Mouse (Mus musculus) lung, embryonic 16.5 days (tissue): ENCODE results near the gene Pdx1. TPM values are rescaled to one million over a fixed set of nuclear protein-coding genes. Genes with fewer than 3 reads are reported as not detected.

Experiments used
- ATAC-seq: fragments of 200-750 bp; cut with Nextera tagmentation; 2 replicates; pipeline ENCODE4 v1.8.0; 2017; ENCODE audit warnings: low read depth, mild to moderate bottlenecking, moderate library complexity
- H3K27ac ChIP-seq: fragments of 300-500 bp; sonication (generic); 2 replicates; pipeline ENCODE4 v1.5.1; 2014; ENCODE audit warnings: mild to moderate bottlenecking, control low read depth, low read length
- H3K27me3 ChIP-seq: fragments of 300-500 bp; sonication (generic); 2 replicates; pipeline ENCODE4 v1.6.1; 2014; ENCODE audit warnings: low read depth, low read length, mixed read lengths; ENCODE audit not compliant: control insufficient read depth, insufficient read depth
- H3K36me3 ChIP-seq: fragments of 300-500 bp; sonication (generic); 2 replicates; pipeline ENCODE4 v1.6.1; 2014; ENCODE audit warnings: low read length; ENCODE audit not compliant: control insufficient read depth, insufficient read depth
- H3K4me1 ChIP-seq: fragments of 300-500 bp; sonication (generic); replicated peaks from 2 replicates; pipeline ENCODE4 v1.6.1; 2014; ENCODE audit warnings: low read length, mixed read lengths; ENCODE audit not compliant: control insufficient read depth, insufficient read depth
- H3K4me2 ChIP-seq: fragments of 300-500 bp; sonication (generic); 2 replicates; pipeline ENCODE4 v1.6.1; 2014; ENCODE audit warnings: low read depth, low read length, control low read depth
- H3K4me3 ChIP-seq: fragments of 300-500 bp; sonication (generic); 2 replicates; pipeline ENCODE4 v1.5.1; 2014; ENCODE audit warnings: mild to moderate bottlenecking, low read length, control low read depth
- H3K9ac ChIP-seq: fragments of 300-500 bp; sonication (generic); 2 replicates; pipeline ENCODE4 v1.6.1; 2014; ENCODE audit warnings: low read length, control low read depth
- H3K9me3 ChIP-seq: fragments of 300-500 bp; sonication (generic); 2 replicates; pipeline ENCODE4 v1.6.1; 2016; ENCODE audit warnings: low read length; ENCODE audit not compliant: control insufficient read depth
- WGBS: fragments of 180-500 bp; shearing (Covaris S2); extraction: QIAGEN DNeasy Blood & Tissue Kit; methylation state at CpG from one replicate; pipeline ENCODE4 v1.1.7; 2014; 5-methylcytosine and 5-hydroxymethylcytosine counted together
- polyA plus RNA-seq: library from polyadenylated mRNA; unstranded; fragments of >200 nt; fragmentation: Nextera tagmentation; extraction: Ambion mirVana; gene quantifications from 2 replicates; pipeline ENCODE4 v1.2.1, GENCODE M21; 2015

The Pdx1 gene
- polyA plus RNA-seq, 1 experiment from 2014 or later = not detected

DNA sequence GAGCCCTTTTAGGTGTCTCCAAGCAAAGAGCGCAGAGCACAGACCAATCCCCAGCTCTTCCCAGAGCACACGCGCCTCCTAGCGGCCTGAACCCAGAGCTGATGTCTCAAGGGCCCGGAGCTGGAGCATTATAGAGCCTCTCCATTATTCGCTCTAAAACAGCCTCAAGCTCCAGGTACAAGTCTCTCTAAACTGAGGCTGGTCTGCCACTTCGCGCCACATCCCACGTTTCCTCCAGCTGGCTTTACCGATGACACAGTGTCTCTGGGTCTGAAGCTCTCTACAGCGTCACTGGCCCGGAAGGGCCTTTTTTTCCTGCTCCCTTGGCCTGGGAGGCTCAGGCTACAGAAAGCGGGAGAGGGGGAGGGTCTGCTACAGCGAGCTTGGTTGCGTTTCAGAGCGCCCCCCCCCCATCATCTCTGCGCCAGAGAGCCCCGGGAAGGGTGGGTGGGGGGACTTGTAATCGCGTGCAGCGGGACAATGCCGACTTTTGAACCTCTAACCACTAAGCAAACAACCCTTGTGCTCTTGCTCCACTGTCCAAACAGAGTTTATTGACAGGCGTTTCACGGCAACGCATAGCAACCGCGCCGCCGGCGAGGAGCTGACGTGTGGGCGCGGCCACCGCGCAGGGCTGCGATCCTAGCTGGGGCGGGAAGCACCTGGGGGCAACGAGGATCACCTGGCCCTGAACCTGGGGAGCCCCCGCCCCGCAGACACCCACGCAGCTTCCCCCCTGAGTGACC lies 29.7 kb downstream of the Pdx1 start:
- under 1% methylated on average over 41 of the region's 41 CpGs for WGBS
- Histone ChIP-seq H3K36me3 (no peaks in the 10 kb centered on the region), H3K4me3 (peak overlapping the region; percentile 27), H3K27ac (no peak overlapping the region), H3K4me2 (peak overlapping the region; percentile 59), H3K9me3 (no peaks in the 10 kb centered on the region), H3K27me3 (peaks cover 86% of the 10 kb centered on the region), H3K4me1 (peaks cover 7% of the 10 kb centered on the region; the same call in 1 of the 2 replicates), H3K9ac (no peak overlapping the region)
- ATAC-seq = peak; percentile 86

DNA sequence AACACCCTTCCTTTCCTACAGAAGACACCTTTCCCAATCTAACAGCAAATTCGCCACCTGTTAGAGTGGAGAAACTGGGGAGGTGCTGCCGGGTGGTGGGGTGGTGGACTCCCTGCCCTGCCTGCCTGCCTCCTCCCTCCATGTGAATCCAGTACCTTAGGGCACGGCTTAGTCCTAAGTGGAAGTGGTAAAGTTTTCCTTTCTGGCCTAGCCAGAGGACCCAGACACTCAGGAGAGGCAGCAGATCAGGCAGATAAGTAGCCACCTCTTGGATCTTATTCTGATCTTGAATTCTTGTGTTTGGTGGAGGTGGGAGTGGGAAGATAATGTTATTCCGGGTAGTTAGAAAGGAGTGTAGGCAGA lies 30.2 kb downstream of the Pdx1 start:
- peak; percentile 21 for ATAC-seq
- 3% methylated on average over 4 of the region's 4 CpGs for WGBS
- Histone ChIP-seq H3K27me3 (peaks cover 87% of the 10 kb centered on the region), H3K4me3 (peak overlapping the region; percentile 27), H3K9me3 (no peaks in the 10 kb centered on the region), H3K9ac (no peak overlapping the region), H3K27ac (no peak overlapping the region), H3K36me3 (no peaks in the 10 kb centered on the region), H3K4me2 (peak overlapping the region; percentile 59), H3K4me1 (peaks cover 7% of the 10 kb centered on the region; the same call in 1 of the 2 replicates)

DNA sequence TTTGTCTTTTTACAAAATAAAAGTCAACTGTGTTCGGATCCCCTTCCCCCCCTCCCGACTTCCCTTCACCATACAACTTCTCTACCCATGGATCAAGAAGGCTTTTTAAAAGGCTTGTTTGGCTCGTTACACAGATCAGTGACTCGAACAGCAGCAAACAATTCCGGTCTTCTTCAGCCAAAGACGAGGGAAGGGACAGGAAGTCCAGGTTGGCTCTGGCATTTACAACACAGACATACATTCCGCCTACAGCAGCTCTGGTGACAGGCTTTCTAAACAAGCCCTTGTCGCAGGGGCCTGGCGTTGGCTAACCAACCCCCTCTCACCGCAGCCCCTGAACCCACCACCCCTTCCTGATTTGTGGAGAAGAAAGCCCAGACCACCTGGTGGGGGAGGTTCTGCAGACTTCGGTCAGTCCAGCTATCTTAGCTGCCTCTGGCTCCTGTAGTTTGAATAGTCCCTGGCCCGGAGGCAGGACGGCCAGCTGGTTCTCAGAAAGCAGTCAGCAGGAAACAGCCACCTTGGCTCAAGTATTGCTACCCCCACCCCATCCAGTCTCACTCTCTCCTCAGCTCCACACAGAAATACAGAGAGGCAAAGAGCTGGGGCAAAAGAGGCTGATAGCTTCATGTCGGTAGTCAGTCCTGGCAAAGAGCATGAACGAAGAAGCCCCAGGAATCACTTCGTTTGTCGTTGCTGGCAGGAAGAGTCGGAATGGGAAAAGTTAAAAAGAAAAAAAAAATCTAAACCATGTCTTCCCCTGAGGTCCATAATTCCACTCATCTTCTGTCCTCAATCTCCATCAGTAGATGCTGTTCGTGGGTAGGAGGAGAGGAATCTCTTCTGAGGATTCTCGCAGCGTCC lies 31.4 kb downstream of the Pdx1 start:
- Histone ChIP-seq H3K9ac (no peak overlapping the region), H3K4me1 (peaks cover 7% of the 10 kb centered on the region), H3K27ac (no peak overlapping the region), H3K4me2 (no peak overlapping the region), H3K9me3 (no peaks in the 10 kb centered on the region), H3K36me3 (no peaks in the 10 kb centered on the region), H3K27me3 (peaks cover 92% of the 10 kb centered on the region), H3K4me3 (no peak overlapping the region)
- WGBS = 3% methylated on average over 21 of the region's 21 CpGs
- no peak for ATAC-seq

DNA sequence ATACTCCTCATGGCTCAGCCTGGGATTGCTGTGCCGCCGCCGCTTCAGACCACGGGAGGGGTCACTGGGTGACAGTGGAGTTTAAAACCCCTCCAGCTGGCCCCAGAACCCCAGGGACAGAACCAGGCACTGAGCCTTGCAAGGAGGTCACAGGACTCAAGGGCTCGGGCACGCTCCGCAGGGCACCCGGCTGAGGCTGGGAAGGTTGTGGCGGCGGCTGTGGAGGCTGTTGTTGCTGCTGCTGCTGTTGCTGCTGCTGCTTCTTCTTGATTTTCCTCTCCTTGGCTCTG lies 32.0 kb downstream of the Pdx1 start:
- peaks cover 9% of the 10 kb centered on the region for H3K4me1 ChIP-seq
- H3K9ac ChIP-seq = no peak overlapping the region
- H3K27ac ChIP-seq = no peak overlapping the region
- no peaks in the 10 kb centered on the region for H3K36me3 ChIP-seq
- under 1% methylated on average over 10 of the region's 10 CpGs for WGBS
- ATAC-seq = no peak
- no peak overlapping the region for H3K4me3 ChIP-seq
- peaks cover 96% of the 10 kb centered on the region for H3K27me3 ChIP-seq
- H3K4me2 ChIP-seq = no peak overlapping the region
- no peaks in the 10 kb centered on the region for H3K9me3 ChIP-seq

DNA sequence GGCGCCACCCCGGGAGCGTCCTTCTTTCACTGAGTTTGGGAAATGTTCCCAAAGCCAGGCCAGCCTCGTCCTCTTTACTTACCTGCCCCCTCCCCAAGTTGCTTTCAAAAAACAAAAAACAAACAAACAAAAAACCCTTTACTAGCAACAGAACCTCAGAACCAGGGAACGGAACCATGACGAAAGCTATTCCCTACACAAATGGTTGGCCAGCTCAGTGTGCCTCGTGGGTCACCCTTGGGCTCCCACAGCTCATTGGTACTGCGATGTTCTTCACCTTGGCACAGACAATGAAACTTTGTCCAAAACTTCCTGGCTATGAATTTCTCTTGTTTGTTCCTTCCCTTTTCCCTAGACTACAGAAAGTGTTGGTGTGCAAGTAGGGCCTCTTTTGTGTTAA lies 32.4 kb downstream of the Pdx1 start:
- H3K4me2 ChIP-seq = no peak overlapping the region
- H3K27ac ChIP-seq = no peak overlapping the region
- WGBS = 5% methylated on average over 8 of the region's 8 CpGs
- peaks cover 99% of the 10 kb centered on the region for H3K27me3 ChIP-seq
- no peaks in the 10 kb centered on the region for H3K9me3 ChIP-seq
- no peaks in the 10 kb centered on the region for H3K36me3 ChIP-seq
- H3K4me1 ChIP-seq = peaks cover 11% of the 10 kb centered on the region
- H3K9ac ChIP-seq = no peak overlapping the region
- no peak overlapping the region for H3K4me3 ChIP-seq
- ATAC-seq = no peak

DNA sequence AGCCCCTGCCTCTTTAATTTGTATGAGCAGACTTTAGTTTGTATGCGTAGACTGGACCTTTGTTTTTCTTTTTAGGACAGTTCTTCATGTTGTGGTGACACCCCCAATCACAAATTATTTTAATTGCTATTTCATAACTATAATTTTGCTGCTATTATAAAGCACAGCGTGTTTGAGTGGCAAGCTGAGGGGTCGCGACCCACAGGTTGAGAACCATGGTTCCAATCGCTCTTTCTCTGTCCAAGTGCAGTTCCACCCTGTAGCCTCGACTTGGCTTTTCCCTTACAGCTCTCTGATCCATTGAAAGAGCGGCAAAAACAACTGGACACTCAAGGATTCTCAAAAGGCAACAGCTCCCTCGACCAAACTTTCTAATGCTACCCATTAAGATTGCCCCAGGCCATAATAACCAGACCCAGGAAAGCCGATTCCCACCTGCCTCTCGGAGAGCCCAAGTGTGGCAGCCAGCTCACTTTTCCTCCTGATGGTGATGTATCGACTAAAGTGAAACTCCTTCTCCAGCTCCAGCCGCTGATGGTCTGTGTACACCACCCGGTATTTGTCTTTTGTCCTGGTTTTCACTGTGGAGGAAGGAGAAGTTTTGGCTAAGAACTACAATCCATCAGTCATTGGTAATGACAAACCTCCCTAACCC lies 33.1 kb downstream of the Pdx1 start:
- ATAC-seq = no peak
- H3K4me2 ChIP-seq = no peak overlapping the region
- peaks cover 99% of the 10 kb centered on the region for H3K27me3 ChIP-seq
- no peak overlapping the region for H3K4me3 ChIP-seq
- peaks cover 11% of the 10 kb centered on the region for H3K4me1 ChIP-seq
- H3K9ac ChIP-seq = no peak overlapping the region
- no peaks in the 10 kb centered on the region for H3K36me3 ChIP-seq
- WGBS = 4% methylated on average over 13 of the region's 13 CpGs
- H3K9me3 ChIP-seq = no peaks in the 10 kb centered on the region
- H3K27ac ChIP-seq = no peak overlapping the region

DNA sequence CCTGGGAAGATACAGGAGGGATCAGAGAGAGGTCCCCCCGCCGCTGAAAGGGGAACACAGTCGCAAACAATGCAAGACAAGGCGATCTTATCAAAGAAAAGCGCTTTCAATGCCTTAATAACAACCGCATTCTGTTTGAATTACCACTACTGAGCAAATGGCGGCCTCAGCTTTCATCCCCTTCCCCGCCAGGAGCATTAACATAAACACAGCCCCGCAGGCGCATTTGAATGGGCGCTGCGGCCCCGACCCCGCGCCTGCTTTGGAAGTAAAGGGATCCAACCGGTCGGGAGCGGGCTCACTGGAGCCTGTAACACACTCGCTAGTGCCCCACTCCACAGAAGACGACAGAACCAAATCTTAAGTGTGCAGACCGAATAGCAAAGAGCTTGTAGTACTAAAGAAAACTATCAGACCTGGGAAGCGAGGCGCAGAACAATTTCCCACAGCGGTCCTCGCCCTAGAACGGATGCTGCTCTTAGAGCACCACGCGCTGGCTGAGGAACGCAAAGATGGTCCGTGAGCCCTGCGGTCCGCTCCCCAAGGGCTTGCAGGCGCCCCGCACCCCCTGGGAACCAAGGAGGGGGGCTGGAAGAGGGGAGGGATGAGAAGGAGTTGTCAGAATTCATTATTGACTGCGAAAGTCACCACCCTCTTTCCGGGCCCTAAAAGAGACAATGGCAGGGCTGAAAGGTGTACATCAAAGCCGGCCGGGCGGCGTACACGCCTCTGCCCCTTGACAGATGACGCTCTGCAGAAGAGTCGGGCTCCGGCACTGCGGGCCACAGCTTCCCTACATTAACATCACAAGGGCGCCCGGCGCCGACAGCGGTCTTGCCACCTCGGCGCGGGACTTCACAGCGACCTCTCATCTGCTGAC lies 34.8 kb downstream of the Pdx1 start:
- WGBS = under 1% methylated on average over 53 of the region's 54 CpGs

DNA sequence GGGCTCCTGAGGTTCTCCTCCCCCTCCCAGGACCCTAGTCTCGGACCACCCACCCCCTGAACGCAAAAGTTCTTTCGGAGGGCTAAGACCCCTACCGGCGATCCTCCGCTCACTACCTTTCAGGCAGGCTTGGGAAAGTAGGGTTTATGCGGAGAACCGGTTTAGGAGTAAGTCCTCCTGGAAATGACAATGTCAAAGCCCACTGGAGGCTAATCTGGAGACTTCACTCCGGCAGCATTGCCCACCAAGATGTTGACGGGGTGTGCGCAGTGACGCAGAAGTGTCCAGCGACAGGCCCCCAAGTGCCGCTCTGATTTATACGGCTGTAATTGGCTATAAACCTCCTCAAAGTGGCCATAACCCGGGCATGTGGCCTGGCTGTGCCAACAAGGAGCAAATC lies 35.4 kb downstream of the Pdx1 start:
- WGBS = 2% methylated on average over 16 of the region's 16 CpGs
- H3K4me2 ChIP-seq = no peak overlapping the region

More for the DNA sequence above, 34.8 kb downstream of the Pdx1 start:
- Histone ChIP-seq H3K9me3 (no peaks in the 10 kb centered on the region), H3K27ac (no peak overlapping the region), H3K4me3 (no peak overlapping the region), H3K9ac (no peak overlapping the region), H3K27me3 (peaks cover 99% of the 10 kb centered on the region), H3K36me3 (no peaks in the 10 kb centered on the region), H3K4me2 (no peak overlapping the region), H3K4me1 (peaks cover 10% of the 10 kb centered on the region)
- no peak for ATAC-seq

More for the DNA sequence above, 35.4 kb downstream of the Pdx1 start:
- no peaks in the 10 kb centered on the region for H3K36me3 ChIP-seq
- no peak overlapping the region for H3K4me3 ChIP-seq
- peaks cover 5% of the 10 kb centered on the region for H3K4me1 ChIP-seq
- no peak overlapping the region for H3K27ac ChIP-seq
- no peaks in the 10 kb centered on the region for H3K9me3 ChIP-seq
- no peak for ATAC-seq
- H3K9ac ChIP-seq = no peak overlapping the region
- peaks cover 98% of the 10 kb centered on the region for H3K27me3 ChIP-seq
